Mouse (Mus musculus): ENCODE data around the gene Mgat3. TPM values are rescaled to one million over a fixed set of nuclear protein-coding genes. Genes with fewer than 3 reads are reported as not detected.

Gene Mgat3
- total RNA-seq, 2 experiments from 2014 or later, result 80.4 to 83.1 TPM

DNA sequence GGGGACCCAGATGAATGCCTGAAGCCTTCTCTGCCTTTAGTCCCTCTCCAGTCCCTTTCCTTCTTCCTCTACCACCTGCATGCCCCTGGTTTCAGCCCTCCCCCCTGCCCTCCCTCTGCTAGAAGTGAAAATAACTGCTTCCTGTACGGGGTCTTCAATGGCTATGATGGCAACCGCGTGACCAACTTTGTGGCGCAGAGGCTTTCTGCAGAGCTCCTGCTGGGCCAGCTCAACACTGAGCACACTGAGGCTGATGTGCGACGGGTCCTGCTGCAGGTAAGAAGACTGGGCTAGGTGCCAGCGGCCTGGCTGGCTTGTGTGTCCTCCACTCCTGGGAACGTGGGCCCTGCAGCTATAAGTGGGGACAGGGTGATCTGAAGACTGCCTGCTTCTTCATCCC, 25.0 kb upstream of the Mgat3 start:
- no peak for DNase-seq
- intact Hi-C loops (cut with DNase I), result no loop called here

DNA sequence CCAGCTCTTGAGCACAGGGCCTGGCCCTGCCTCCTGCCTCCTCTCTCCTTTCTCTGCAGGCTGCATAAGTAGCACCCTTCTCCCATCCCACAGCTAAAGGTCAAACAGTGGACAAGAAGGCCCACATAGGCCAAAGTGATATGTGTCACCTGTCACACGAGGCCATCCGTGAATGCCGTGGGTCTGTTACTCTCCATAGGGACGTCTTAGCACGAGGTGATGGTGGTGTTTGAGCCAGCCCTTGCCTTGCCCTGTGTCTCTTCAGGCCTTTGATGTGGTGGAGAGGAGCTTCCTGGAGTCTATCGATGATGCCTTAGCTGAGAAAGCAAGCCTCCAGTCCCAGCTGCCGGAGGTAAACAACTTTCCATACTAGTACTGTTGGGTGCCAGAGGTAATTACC, 24.0 kb upstream of the Mgat3 start:
- intact Hi-C loops (cut with DNase I), result no loop called here
- DNase-seq, result no peak

DNA sequence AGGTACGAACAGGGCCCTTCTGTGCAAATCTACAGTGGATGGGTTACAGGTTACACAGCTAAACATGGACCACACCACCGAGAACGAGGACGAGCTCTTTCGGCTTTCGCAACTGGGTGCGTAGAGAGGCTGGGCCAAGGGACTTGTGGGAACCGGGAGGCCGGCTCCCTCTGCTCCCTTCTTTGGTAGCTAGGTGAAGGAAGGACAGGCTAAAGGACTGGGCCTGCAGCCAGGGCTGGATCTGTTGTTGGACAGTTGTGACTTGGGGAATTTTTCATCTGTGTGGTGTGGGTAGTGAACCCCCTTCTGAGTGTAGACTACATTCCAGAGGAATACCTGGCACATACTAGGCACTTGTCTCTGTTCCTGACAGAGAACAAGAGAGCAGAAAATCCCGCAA, 20.9 kb upstream of the Mgat3 start:
- intact Hi-C loops (cut with DNase I), result no loop called here
- no peak for DNase-seq

DNA sequence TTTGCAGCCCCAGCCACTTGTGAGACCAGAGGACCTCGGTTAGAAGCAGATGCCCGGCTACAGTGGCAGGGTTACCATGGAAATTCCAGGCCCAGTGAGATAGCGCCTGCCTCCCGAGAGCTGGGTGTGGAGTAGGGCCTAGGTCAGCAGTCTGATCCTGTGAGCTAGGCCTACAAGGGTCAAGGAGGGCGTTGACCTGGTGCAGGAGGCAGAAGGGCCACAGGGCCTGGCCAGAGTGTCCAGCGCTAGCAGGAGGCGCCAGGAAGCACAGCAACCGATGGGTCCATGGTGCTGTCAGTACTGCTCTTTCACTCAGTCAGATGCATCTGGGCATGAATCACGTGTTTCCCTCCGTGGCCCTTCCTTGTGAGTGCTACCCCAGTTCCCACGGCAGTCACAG, 19.8 kb upstream of the Mgat3 start:
- intact Hi-C loops (cut with DNase I), result no loop called here
- no peak for DNase-seq

DNA sequence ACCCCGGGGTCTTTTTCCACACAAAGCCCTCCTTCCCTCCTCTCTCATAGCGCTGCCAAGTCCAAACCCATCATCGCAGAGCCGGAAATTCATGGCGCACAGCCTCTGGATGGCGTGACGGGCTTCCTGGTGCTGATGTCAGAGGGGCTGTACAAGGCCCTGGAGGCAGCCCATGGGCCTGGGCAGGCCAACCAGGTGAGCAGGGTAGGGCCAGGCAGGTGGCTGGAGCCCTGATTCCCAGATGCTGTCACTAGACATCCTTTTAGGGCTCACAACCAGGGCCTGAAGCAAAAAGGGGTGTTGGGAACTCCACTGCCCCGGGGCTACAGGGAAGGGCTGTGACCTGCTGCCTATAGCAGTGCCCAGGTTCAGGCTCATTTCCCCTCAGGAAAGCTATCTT, 17.8 kb upstream of the Mgat3 start:
- intact Hi-C loops (cut with DNase I), result no loop called here
- DNase-seq, result no peak

DNA sequence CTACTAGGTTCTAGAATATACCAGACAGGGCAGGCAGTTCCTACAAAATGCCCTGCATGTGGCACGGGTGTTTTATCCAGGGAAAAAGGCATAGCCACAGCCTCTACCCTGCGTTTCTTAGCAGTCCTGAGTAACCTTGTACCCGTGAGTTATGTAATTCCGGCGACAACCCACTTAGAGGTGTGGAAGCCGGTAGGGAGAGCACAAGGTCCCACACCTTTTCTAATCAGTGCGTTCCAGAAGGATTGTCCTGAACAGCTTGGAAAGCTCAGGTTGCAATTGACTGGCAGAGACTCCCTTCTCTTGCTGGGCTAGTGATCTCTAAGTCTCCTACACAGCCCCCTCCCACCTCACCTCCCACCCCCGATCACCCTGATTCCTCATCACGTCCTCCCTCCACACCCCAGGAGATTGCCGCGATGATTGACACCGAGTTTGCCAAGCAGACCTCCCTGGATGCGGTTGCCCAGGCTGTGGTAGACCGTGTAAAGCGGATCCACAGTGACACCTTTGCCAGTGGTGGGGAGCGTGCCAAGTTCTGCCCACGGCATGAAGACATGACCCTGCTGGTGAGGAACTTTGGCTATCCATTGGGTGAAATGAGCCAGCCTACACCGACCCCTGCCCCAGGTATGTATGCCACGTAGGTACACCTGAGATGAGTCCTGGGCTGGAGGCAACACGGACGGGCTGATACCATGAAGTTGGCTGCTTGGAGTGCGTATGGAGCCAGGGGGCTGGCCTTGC, 16.2 kb upstream of the Mgat3 start:
- intact Hi-C loops (cut with DNase I), result no loop called here
- DNase-seq, result no peak

DNA sequence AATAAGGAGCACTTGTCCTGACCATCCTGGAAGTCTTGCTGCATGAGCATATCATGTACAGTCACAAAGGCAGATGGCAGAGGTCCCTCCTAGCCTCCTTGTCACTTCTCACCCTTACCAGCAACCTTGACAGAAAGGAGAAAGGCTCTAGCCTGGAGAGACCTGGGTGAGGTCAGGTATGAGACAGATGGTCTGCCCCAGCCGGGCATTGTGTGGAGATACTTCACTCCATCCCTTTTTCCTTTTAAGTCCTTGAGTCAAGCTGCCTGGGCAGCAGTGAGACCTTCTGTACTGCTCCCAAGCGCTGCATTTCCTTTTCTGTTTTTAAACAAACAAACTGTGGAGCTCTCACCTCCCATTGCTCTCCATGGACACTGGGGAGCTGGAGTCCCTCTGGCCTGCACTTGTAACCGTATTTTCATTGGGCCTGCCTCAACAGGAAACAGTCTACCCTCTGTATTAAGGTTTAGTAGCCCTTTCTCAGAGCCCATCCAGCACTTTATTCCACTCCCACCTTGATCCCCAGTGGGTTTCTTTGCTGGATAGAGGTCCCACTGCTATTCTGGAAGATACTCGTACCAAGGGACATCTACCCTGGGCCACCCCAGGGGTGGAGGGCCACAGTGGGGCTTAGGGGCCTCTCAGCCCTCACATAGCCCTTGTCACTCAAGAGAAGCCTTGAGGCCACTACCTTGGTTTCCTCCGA, 15.4 kb upstream of the Mgat3 start:
- intact Hi-C loops (cut with DNase I), result no loop called here
- no peak for DNase-seq

DNA sequence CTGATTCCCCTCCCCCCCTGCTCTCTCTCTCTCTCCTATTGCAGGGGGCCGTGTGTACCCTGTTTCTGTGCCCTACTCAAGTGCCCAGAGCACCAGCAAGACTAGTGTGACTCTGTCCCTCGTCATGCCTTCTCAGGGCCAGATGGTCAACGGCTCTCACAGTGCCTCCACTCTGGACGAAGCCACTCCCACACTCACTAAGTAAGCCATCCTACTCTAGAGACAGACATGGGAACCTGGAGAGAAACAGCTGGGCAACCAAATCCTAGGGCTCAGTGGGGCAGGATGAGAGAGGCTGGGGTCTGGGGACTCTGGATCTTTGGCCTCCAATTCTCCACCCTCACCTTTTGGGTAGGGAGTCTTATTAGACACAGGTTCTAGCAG, 14.8 kb upstream of the Mgat3 start:
- DNase-seq, result no peak
- intact Hi-C loops (cut with DNase I), result no loop called here

DNA sequence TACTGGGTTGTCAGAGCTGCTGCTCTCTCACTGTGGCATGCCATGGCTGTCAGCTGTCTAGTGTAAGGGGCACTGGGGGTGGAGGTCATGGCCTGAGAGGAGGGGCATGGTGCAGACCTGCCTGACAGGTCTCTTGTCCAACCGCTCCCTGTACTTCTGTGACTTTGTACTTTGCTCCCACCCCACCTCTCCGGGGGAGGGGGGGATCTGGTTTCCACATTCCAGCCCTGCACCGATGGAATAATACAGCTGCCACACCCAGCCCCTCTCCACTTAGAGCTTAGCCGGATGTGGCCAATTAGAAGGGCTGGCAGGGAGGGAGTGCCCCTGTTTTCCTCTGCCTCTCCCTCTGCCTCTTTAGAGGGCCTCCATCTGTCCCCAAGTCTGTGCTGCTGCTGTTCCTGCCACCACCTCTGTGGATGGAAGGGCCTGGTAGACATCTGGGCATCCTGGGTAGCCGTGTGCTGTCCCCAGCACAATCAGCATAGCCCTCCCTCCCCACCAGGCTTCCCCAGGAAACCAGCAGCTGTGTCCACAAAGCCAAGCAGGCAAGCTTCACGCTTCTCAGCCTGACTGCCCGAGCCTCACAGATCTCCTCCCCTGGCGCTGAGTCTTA, 14.1 kb upstream of the Mgat3 start:
- peak; percentile 17 for DNase-seq
- intact Hi-C loops (cut with DNase I), result no loop called here

DNA sequence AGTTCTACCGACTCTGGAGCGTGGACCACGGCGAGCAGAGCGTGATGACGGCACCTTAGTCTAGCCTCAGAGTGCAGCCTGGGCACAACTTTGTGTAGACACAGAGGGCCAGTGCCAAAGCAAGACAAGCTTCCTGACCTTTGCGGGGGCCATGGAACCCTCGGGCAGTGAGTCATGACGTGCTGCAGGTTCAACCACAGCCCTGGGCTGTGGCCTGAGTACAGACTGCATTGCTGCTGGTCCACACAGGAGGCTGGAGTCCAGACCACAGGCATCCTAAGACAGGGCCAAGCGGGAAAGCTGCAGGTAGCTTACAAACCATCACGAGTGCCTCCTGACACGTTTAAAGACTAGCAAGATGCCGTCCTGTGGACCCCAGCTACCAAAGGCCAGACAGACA, 13.3 kb upstream of the Mgat3 start:
- DNase-seq, result no peak
- intact Hi-C loops (cut with DNase I), result no loop called here

DNA sequence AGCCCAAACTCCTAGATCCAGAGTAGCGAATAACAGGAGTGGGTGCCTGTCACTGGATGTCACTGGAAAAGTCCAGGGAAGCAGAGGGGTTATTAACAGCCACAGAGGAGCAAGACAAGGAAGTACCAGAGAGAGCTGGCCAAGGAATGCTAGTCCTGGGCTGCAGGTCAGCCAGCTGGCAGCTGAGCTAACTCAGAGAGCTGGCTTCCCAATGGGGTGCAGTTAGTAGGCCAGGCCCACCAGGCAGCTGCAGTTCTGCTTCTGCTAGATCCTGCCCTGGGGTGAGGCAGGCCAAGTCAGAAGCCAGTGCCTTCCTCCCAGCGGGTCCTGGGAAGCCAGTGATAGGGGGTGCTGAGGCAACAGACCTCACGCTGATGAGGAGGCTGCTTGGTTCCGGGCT, 12.8 kb upstream of the Mgat3 start:
- intact Hi-C loops (cut with DNase I), result no loop called here
- DNase-seq, result peak; percentile 50

DNA sequence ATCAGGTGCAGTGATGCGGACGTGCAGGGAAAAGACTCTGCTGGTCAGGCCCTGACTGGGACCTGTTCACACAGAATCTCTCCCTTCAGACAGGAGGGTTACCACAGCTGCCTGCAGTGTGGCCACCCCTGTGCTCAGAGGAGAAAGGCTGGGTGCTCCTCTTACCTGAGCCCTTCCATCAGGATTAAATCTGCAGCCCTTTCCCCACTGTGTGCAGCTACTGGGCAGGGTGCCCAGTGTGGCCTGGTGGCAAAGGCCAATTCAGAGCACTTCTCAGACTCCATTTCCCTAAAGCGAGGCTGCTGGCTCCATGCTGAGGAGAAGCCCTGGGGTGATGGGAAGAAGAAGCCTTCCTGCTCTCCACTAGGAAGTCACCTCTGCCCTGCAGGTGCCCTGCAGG, 12.3 kb upstream of the Mgat3 start:
- intact Hi-C loops (cut with DNase I), result no loop called here
- DNase-seq, result peak; percentile 16

DNA sequence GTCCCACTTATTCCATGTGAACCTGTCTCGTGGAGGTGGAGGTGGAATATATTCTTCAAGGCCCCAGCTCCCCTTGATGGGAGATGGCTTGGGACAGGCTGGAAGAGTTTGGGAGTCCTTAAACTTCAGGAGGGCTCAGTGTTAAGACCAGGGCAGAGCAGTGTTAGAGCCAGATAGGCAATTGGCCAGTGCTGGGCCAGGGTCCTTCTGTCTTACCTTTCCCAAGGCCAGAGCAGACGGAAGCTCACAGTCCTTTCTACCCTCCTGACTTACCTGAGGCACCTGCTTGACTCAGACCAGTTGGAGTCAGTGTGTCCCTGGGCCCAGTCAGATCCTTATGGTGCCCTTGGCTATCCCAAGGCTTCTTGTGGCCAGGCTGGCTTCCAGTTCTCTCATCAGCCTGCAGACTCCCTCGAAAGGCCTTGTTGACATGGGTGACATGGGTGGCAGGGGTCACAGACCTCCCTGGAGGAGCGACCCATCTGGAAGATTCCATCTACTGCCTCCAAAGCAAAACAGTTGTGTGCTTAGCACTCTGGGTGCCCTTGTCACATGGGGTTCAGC, 11.0 kb upstream of the Mgat3 start:
- DNase-seq, result no peak
- intact Hi-C loops (cut with DNase I), result no loop called here

DNA sequence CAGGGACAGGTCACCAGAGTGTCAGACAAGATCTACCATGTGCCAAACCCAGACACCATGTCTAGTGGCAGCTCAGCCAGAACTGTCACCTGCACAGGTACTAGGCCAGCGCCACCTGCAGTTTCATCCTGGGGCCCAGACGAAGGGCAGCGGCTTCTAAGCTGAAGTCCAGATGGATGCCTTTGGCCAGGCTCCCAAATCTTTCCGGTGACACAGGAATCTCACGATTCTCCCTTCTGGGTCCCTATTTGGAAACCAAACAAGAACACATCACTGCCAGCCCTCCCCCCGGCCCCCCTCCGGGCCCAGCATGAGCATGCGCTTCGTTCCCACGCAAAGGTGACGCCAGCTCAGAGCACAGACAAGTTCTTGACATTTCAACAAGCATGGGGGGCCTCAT, 10.2 kb upstream of the Mgat3 start:
- intact Hi-C loops (cut with DNase I), result no loop called here
- peak; percentile 87 for DNase-seq

DNA sequence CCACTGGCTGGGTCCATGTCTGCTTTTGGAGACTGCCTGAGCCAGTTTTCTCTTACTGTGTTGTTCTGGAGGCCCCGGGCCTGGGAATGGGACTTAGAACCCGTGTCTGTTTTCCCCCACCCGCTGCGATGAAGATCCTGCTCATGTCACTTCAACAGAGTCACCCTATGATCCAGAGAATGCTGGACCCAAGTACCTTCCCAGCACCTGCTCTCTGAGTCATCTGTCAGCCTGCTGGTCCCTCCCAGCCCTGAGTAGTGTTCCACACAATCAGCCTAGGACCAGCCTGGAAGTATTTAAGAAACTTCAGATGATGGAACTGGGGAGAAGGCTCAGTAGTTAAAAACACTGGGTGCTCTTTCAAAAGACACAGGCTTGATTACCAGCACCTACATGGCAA, 9.8 kb upstream of the Mgat3 start:
- DNase-seq, result no peak
- intact Hi-C loops (cut with DNase I), result no loop called here

DNA sequence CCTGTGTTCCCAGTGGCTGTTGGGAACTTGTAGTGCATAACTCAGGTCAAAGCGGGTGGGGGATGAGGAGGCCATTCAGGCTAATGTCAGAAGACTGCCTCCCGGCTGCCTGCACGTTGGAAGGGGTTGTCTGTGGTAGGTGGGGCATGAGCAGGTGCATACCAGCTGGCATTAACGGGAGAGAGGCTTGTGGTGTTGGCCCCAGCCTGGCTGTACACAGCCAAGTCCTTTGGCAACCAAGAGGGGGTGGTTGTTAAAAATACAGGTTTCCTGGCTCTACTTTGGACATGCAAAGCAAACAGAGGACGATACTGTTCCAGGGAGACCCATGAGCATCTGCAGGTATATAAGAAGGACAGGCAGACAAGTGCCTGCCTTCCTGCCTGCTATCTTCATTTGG, 8.1 kb upstream of the Mgat3 start:
- intact Hi-C loops (cut with DNase I), result no loop called here

DNA sequence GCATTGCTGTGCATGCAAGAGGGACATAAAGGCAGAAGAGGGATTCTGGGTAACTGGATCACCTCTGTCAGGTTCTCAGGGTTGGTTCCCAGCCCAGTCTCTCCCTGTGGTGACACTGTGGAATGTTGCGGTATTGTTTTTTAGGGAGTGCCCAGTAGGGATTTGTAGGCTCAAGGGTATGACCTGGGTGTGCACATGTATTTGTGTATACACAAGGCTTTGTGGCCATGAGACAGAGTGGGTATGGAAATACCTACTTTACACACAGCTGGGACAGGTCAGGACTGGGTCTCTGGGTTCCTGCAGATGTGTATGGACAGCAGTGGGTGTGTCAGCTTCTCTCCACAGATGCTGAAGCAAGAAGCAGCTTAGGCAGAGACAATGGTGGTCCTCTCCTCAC, 4.0 kb upstream of the Mgat3 start:
- no peak for DNase-seq
- intact Hi-C loops (cut with DNase I), result no loop called here

More for the DNA sequence above, 8.1 kb upstream of the Mgat3 start:
- peak; percentile 46 for DNase-seq

DNA sequence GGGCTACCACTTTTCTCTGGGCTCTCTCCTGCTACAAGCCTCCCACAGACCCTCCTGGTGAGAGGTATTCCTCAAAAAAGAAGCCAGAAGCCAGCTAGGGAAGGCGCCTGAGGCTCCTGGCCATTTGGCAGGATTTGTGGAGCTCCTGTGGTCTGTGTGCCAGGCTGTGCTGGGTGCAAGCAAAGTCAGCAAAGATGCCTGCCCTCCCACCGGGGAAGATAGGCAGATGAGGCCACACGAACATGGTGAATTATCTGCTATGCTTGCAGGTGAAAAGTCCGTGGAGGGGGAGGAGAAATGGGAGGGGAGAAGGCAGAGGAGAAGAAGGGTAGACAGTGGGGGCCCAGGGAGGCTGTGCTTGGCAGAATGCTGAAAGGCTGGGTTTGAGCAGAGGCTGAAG, 3.2 kb upstream of the Mgat3 start:
- no peak for DNase-seq
- intact Hi-C loops (cut with DNase I), result no loop called here

DNA sequence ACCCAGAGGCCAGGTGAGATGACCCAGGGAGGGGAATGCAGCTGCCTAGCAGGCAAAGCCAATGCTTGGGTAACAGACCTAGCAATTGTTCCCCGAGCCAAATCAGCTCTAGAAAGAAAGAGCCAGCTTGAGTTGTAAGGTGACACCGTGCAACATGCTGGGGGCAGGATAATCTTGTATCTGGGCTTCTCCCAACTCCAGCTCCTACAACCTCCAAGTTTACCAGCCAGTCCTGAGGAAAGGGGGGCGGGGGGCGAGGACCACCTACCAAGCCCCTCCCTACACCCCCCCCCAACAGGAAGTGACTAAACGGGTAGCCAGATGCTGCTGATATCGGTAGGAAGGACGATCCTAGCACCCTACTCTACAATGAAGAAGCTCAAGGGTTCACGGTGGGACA, 2.2 kb upstream of the Mgat3 start:
- intact Hi-C loops (cut with DNase I), result no loop called here
- DNase-seq, result no peak

DNA sequence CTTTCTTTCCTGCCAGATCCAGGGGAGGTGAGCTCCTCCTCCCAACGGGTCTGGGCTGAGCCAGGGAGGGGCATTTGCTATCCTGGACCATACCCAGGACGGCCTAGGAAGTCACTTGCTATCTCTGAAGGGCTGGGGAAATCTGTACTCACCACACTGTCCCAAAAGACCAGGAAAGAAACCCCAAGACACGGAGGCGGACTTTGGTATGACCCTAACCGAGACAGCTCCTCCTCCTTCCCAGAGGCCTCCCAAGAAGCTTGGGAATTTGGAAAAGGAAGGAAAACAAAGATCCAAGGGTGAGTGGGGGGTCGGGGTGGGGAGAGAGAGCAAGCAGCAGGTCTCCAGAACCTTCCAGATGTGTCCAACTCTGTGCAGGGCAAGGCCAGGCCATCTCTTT, 1.7 kb upstream of the Mgat3 start:
- intact Hi-C loops (cut with DNase I), result no loop called here
- no peak for DNase-seq

DNA sequence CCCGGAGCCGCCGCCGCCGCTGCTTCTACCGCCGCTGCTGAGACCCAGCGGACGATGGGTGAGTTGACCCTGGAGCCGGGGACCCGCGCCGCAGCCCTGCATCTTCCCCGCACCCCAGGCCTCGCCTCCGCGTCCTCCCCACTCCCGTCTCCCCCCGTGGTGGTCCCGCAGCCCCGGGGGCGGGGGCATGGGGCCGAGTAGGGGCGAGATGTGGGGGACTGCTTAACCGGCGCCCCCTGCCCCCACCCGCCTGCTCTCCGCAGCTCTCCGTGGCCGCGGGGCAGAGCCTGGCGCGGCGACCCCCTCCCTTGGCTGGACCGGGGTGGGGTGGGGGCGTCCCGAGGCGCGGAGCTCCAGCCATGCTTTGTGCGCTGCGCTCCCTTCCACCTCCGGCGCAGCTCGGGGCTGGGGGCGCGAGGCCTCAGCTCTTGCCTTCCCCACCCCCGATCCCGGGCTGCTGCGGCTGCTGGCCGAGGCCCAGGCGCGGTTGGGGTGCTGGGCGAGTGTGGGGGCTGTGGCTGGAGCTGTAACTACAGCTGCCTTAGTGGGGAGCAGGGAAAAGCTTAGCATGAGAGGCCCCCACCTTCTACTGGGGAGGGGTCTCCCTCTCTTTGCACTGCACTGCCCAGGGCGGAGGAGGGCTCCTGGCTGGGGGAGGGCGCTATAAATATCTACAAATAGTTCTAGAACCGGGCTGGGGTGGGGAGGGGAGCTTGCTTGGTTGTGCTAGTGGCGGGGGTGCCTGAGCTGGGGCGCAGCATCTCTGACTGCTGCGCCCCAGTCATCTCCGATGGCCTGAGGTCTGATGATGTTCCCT, 468 bp downstream of the Mgat3 start:
- peak; percentile 70 for DNase-seq
- intact Hi-C loops (cut with DNase I), result no loop called here

Data from left cerebral cortex, postnatal 4 days (tissue).